Mouse (Mus musculus): Measurements from ENCODE around the gene Pomt2. TPM values are rescaled to one million over a fixed set of nuclear protein-coding genes. Genes with fewer than 3 reads are reported as not detected.

The Pomt2 gene
- total RNA-seq, 1 experiment from 2014 or later: 7.9 TPM

DNA sequence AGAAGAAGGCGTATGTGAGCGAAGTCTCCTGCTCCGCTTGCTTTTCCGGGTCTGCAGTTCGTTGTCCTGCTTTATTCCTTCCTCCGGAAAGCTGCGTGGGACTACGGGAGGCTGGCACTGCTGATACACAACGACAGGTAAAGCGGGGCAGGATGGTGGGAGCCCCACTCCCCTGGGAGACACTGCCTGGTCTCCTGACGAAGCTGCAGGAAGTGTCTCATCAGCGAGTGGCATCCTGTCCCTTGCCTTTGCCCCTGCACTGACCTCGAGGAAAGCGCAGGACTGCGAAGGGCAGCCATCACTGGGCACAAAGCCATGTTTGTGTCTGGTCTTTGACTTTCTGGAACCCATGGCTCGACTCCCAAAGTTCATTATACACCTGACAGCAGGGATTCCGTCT is 90.7 kb downstream of the Pomt2 start:
- no peak for ATAC-seq (replicated peaks; ENCODE audit: low read depth, poor library complexity, severe bottlenecking)

Other genes with a start within 250 kb of the Pomt2 start
- 23.8 and 33.9 TPM in 2 replicates for gene Cipc, start 200.9 kb downstream of the Pomt2 start, total RNA-seq (2017)
- not detected in 2 replicates for gene Zdhhc22, start 157.5 kb downstream of the Pomt2 start, total RNA-seq (2017)
- gene Tmem63c, start 126.6 kb downstream of the Pomt2 start, total RNA-seq (2017): not detected in 2 replicates
- gene Ngb, start 45.4 kb downstream of the Pomt2 start, total RNA-seq (2017): not detected in 2 replicates
- 18.1 and 19.7 TPM in 2 replicates for gene Gstz1, start 803 bp downstream of the Pomt2 start, total RNA-seq (2017)
- gene Samd15, start 51.8 kb upstream of the Pomt2 start, total RNA-seq (2017): 2.1 TPM in 1 of 2 replicates, not detected in the other
- 8.1 TPM in 2 replicates for gene Tmed8, start 52.5 kb upstream of the Pomt2 start, total RNA-seq (2017)
- not detected in 2 replicates for gene Noxred1, start 90.8 kb upstream of the Pomt2 start, total RNA-seq (2017)
- 19.3 and 23.7 TPM in 2 replicates for gene Vipas39, start 118.3 kb upstream of the Pomt2 start, total RNA-seq (2017)
- gene Ahsa1, start 118.5 kb upstream of the Pomt2 start, total RNA-seq (2017): 253 and 275 TPM in 2 replicates
- not detected in 2 replicates for gene Ism2, start 151.7 kb upstream of the Pomt2 start, total RNA-seq (2017)
- gene Sptlc2, start 240.4 kb upstream of the Pomt2 start, total RNA-seq (2017): 70.8 and 79.8 TPM in 2 replicates